Mouse (Mus musculus) MEL (cell line): ENCODE measurements at regions not wholly inside any gene's neighbourhood (a gene's known extent, or its start where the extent isn't known, plus 50 kb on each side); places are given as distances from the start of the nearest gene placed in this dataset.
"Not testable (repeated sequence)": the region's sequence is repeated elsewhere in the genome, so short reads cannot be mapped to it uniquely, and the experiment has no call there.

Source experiments
- DNase-seq: peaks from one replicate; pipeline ENCODE4 v3.0.0; 2011; ENCODE audit warnings: low read depth, low spot score
- H3K27ac ChIP-seq: 2 replicates; pipeline ENCODE4 v1.5.1; 2012; ENCODE audit warnings: low read depth, mild to moderate bottlenecking, control low read depth, low read length, moderate library complexity; ENCODE audit not compliant: control insufficient read depth
- H3K27me3 ChIP-seq, 2 experiments: fragments of 150-350 bp in 1 of 2; sonication (generic) in 1 of 2; 2 replicates each; pipeline ENCODE4 v1.6.1; 2012; ENCODE audit warnings: low read length in 2 of 2, mild to moderate bottlenecking in 2 of 2, improper control_type of control experiment in 1 of 2, moderate library complexity in 1 of 2; ENCODE audit not compliant: insufficient read depth in 2 of 2, control insufficient read depth in 1 of 2
- H3K36me3 ChIP-seq, 2 experiments: 2 replicates each; pipeline ENCODE4 v1.6.1; 2012 to 2014; ENCODE audit warnings: low read length in 2 of 2, improper control_type of control experiment in 1 of 2, inconsistent platforms in 1 of 2, mild to moderate bottlenecking in 1 of 2; ENCODE audit not compliant: insufficient read depth in 2 of 2, control insufficient read depth in 1 of 2
- H3K4me1 ChIP-seq, 2 experiments: fragments of 150-350 bp in 1 of 2; sonication (generic) in 1 of 2; 2 replicates each; pipeline ENCODE4 v1.6.1; 2012; ENCODE audit warnings: low read length in 2 of 2, improper control_type of control experiment in 1 of 2, mild to moderate bottlenecking in 1 of 2; ENCODE audit not compliant: insufficient read depth in 2 of 2, control insufficient read depth in 1 of 2
- H3K4me3 ChIP-seq, 2 experiments: fragments of 150-350 bp in 1 of 2; sonication (generic) in 1 of 2; 2 replicates each; pipeline ENCODE4 v1.5.1; 2012; ENCODE audit warnings: low read depth in 2 of 2, low read length in 2 of 2, mild to moderate bottlenecking in 2 of 2, moderate library complexity in 2 of 2, control low read depth in 1 of 2, improper control_type of control experiment in 1 of 2; ENCODE audit not compliant: control insufficient read depth in 1 of 2, insufficient read depth in 1 of 2
- H3K79me2 ChIP-seq: 2 replicates; pipeline ENCODE4 v1.6.1; 2012; ENCODE audit warnings: mild to moderate bottlenecking, low read length, moderate library complexity; ENCODE audit not compliant: control insufficient read depth, poor library complexity, insufficient read depth
- H3K9ac ChIP-seq: 2 replicates; pipeline ENCODE4 v1.6.1; 2012; ENCODE audit warnings: low read depth, mild to moderate bottlenecking, control low read depth, low read length, moderate library complexity; ENCODE audit not compliant: control insufficient read depth, poor library complexity, severe bottlenecking
- H3K9me3 ChIP-seq: fragments of 150-350 bp; sonication (generic); replicated peaks from 2 replicates; pipeline ENCODE4 v1.6.1; 2012; ENCODE audit warnings: mild to moderate bottlenecking, low read length, improper control_type of control experiment, moderate library complexity; ENCODE audit not compliant: insufficient read depth
- CHD1 ChIP-seq: IDR thresholded peaks from 2 replicates; pipeline ENCODE4 v1.6.1; 2012; ENCODE audit warnings: low read depth, mild to moderate bottlenecking, inconsistent platforms, low read length, improper control_type of control experiment
- ETS1 ChIP-seq: IDR thresholded peaks from 2 replicates; pipeline ENCODE4 v1.6.1; 2012; ENCODE audit warnings: low read depth, mild to moderate bottlenecking, inconsistent platforms, low read length, improper control_type of control experiment, moderate library complexity
- HCFC1 ChIP-seq: IDR thresholded peaks from 2 replicates; pipeline ENCODE4 v1.6.1; 2012; ENCODE audit warnings: low read depth, mild to moderate bottlenecking, inconsistent platforms, low read length, improper control_type of control experiment, moderate library complexity
- KAT2A ChIP-seq: conservative IDR thresholded peaks from 2 replicates; pipeline ENCODE4 v1.6.1; 2012; ENCODE audit warnings: low read depth, low read length, improper control_type of control experiment, inconsistent platforms
- MAZ ChIP-seq: IDR thresholded peaks from 2 replicates; pipeline ENCODE4 v1.6.1; 2012; ENCODE audit warnings: low read depth, mild to moderate bottlenecking, inconsistent platforms, low read length, improper control_type of control experiment
- MYC ChIP-seq: IDR thresholded peaks from 2 replicates; pipeline ENCODE4 v1.6.1; 2011; ENCODE audit warnings: low read depth, mild to moderate bottlenecking, low read length, improper control_type of control experiment, moderate library complexity
- NELFE ChIP-seq: IDR thresholded peaks from 2 replicates; pipeline ENCODE4 v1.6.1; 2011; ENCODE audit warnings: low read depth, low read length, improper control_type of control experiment
- TAL1 ChIP-seq: IDR thresholded peaks from 2 replicates; pipeline ENCODE4 v1.6.1; 2012; ENCODE audit warnings: mild to moderate bottlenecking, inconsistent platforms, low read length, moderate library complexity, mixed read lengths
- TCF12 ChIP-seq: IDR thresholded peaks from 2 replicates; pipeline ENCODE4 v1.6.1; 2014; ENCODE audit warnings: low read depth, mild to moderate bottlenecking, inconsistent platforms, low read length, improper control_type of control experiment, moderate library complexity
- UBTF ChIP-seq: IDR thresholded peaks from 2 replicates; pipeline ENCODE4 v1.6.1; 2012; ENCODE audit warnings: low read depth, mild to moderate bottlenecking, inconsistent platforms, low read length, improper control_type of control experiment, moderate library complexity, borderline replicate concordance; ENCODE audit not compliant: insufficient read depth
- USF2 ChIP-seq, 2 experiments: IDR thresholded peaks; 2 replicates each; pipeline ENCODE4 v1.6.1; 2011 to 2012; ENCODE audit warnings: improper control_type of control experiment in 2 of 2, low read length in 2 of 2, borderline replicate concordance in 1 of 2, inconsistent platforms in 1 of 2, low read depth in 1 of 2, mild to moderate bottlenecking in 1 of 2; ENCODE audit not compliant: insufficient read depth in 1 of 2
- ZNF384 ChIP-seq: IDR thresholded peaks from 2 replicates; pipeline ENCODE4 v1.6.1; 2012; ENCODE audit warnings: low read depth, mild to moderate bottlenecking, inconsistent platforms, low read length, improper control_type of control experiment

DNA sequence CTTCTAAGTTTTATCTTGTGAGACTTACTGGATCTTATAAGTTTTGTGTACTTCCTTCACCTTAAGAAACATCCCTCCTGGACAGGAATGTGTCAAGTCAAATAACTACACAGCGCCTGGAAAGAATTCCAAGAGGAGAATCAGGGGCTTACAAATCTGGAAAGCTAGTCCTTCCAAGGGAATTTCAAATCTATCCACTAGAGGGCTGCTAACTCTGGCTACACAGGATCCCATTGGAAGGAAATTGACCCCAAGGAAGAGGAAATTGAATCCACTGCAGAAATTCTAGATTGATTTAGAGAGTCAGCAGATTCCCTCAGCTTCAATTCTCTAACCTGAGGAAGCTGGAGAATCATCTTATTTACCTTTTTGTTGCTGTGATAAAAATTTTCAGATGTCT lies 369.1 kb upstream of the Hs3st1 start:
- Histone ChIP-seq H3K36me3 (no peaks in the 10 kb centered on the region), H3K4me3 (no peak overlapping the region), H3K79me2 (no peaks in the 10 kb centered on the region), H3K9me3 (no peaks in the 10 kb centered on the region), H3K4me1 (no peaks in the 10 kb centered on the region), H3K27ac (no peak overlapping the region), H3K9ac (no peak overlapping the region), H3K27me3 (no peaks in the 10 kb centered on the region)
- DNase-seq: no peak
- TF ChIP-seq TCF12: no peak
- TF ChIP-seq MAZ: no peak
- TF ChIP-seq TAL1: no peak
- TF ChIP-seq UBTF: no peak

DNA sequence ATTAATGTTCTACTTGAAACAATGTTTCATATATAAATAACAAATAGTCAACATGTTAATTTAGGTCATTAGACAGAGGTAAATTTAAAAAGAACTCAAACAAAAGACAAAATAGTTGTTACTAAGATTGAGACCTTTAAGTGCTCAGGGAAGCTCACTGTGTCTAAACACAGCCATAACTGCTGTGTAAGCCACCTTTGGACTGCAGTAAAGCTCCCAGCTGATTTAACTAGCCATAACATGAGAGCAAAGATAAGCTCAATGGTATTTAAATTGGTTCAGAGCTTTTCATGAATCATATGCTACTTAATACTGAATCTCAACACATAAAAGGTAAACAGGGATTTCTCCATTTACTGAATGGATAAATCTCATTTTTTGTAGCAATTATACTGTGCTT lies 361.6 kb upstream of the Hs3st1 start:
- Histone ChIP-seq H3K27me3 (no peaks in the 10 kb centered on the region), H3K4me3 (no peak overlapping the region), H3K36me3 (no peaks in the 10 kb centered on the region), H3K4me1 (no peaks in the 10 kb centered on the region), H3K27ac (no peak overlapping the region), H3K9me3 (no peaks in the 10 kb centered on the region), H3K79me2 (no peaks in the 10 kb centered on the region), H3K9ac (no peak overlapping the region)
- DNase-seq: no peak
- TF ChIP-seq HCFC1 (no peak), ETS1 (no peak), ZNF384 (no peak), CHD1 (no peak), MAZ (no peak), KAT2A (no peak), MYC (no peak), USF2 (IDR thresholded peaks at IDR 0.05; ENCODE audit: borderline replicate concordance in 1 of 2, insufficient read depth in 1 of 2, low read depth in 1 of 2, low read length in 2 of 2) (no peak), NELFE (no peak)

DNA sequence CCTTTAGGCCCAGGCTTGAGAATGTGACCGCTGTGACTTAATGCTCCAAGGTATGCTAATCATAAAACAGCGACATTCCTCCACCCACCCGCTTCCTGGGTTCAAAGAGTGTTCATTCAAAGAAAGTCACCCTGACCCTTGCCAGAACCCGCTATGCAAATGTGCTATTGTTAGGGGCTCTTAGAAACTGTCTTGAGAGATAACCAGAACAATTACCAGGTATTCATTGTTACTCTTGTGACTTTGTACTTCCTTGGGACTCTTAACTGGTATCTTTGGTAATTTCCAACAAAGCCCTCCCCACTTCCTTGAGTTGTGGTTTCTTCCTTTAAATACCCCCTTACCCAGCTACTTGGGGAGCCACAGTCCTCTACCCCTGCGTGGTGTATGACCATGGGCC lies 334.3 kb upstream of the Hs3st1 start:
- H3K4me1 ChIP-seq, H3K27me3 ChIP-seq, H3K27ac ChIP-seq, DNase-seq, H3K9ac ChIP-seq, H3K79me2 ChIP-seq, H3K4me3 ChIP-seq, H3K36me3 ChIP-seq, H3K9me3 ChIP-seq: not testable (repeated sequence)
